Mouse (Mus musculus) brain, embryonic 14.5 days (tissue): ENCODE data around the gene Dab1.

Experiments used
- CTCF ChIP-seq: fragments of 200-500 bp; IDR thresholded peaks from 2 replicates; pipeline ENCODE4 v1.5.1; 2012; ENCODE audit warnings: inconsistent platforms, mild to moderate bottlenecking, moderate library complexity, borderline replicate concordance; ENCODE audit not compliant: insufficient read depth, insufficient read length; ENCODE audit errors: extremely low read depth
- POLR2A ChIP-seq: fragments of 200-500 bp; IDR thresholded peaks from 2 replicates; pipeline ENCODE4 v1.6.1; 2012; ENCODE audit warnings: mild to moderate bottlenecking, inconsistent platforms, borderline replicate concordance; ENCODE audit not compliant: poor library complexity, insufficient read depth, insufficient read length, severe bottlenecking; ENCODE audit errors: extremely low read depth

DNA sequence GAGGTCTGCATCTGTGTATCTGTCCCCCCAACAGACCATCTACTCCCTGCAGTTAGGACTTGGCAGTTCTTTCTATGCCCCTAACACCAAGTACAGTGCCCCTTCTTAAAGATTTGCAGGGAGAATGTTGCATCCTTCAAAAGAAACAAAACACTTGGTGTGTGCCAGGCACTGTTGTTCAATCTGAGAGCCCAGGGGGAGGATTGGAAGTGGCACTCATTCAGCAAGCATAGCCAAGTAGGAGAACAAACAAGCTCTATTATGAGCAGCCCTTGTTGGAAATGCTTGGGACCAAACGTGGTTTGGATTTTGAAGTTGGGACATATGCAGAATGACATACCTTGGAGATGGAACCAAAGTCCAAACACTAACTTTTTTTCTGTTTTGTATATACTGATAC is 1097.3 kb downstream of the Dab1 start:
- no peak for TF ChIP-seq POLR2A
- no peak for TF ChIP-seq CTCF
